Mouse (Mus musculus): ENCODE results near the gene Gm960. TPM values are rescaled to one million over a fixed set of nuclear protein-coding genes. Genes with fewer than 3 reads are reported as not detected.

The Gm960 gene
- polyA plus RNA-seq, 1 experiment from 2014 or later: 5.0 TPM

- Histone ChIP-seq H3K4me3 (ENCODE audit: low read depth, low read length) (no peak overlapping the region), H3K4me1 (ENCODE audit: control insufficient read depth, insufficient read depth, low read length) (no peaks in the 10 kb centered on the region), H3K9me3 (replicated peaks; ENCODE audit: control insufficient read depth, low read length) (no peaks in the 10 kb centered on the region), H3K36me3 (ENCODE audit: control insufficient read depth, insufficient read depth, low read length) (0 out of 2 replicates have a peak, but pooled peaks cover 2% of the 10 kb centered on the region), H3K27ac (ENCODE audit: low read depth, low read length) (no peak overlapping the region), H3K27me3 (replicated peaks; ENCODE audit: control insufficient read depth, insufficient read depth, low read length) (no peaks in the 10 kb centered on the region), H3K9ac (ENCODE audit: low read length) (no peak overlapping the region), H3K4me2 (ENCODE audit: low read length) (no peak overlapping the region)
- no peak for DNase-seq (ENCODE audit: low spot score)
- no peak for ATAC-seq
- WGBS: 93% methylated on average over 4 of the region's 4 CpGs
Measured at GRCm38 (mm10) chr19:4605654-4606053, 92.8 kb downstream of the Gm960 start.

GRCm38 (mm10) chr19:4603801-4604723 lies 94.4 kb downstream of the Gm960 start:
- Histone ChIP-seq H3K27ac (ENCODE audit: low read depth, low read length) (no peak overlapping the region), H3K4me3 (ENCODE audit: low read depth, low read length) (no peak overlapping the region), H3K27me3 (replicated peaks; ENCODE audit: control insufficient read depth, insufficient read depth, low read length) (no peaks in the 10 kb centered on the region), H3K4me1 (ENCODE audit: control insufficient read depth, insufficient read depth, low read length) (no peaks in the 10 kb centered on the region), H3K9ac (ENCODE audit: low read length) (no peak overlapping the region), H3K9me3 (replicated peaks; ENCODE audit: control insufficient read depth, low read length) (no peaks in the 10 kb centered on the region), H3K4me2 (ENCODE audit: low read length) (no peak overlapping the region), H3K36me3 (ENCODE audit: control insufficient read depth, insufficient read depth, low read length) (no peaks in the 10 kb centered on the region)
- 37% methylated on average over 24 of the region's 24 CpGs for WGBS
- DNase-seq (ENCODE audit: low spot score) (peak; percentile 24), ATAC-seq (no peak)

- no peak for DNase-seq (ENCODE audit: low spot score)
- Histone ChIP-seq H3K9ac (ENCODE audit: low read length) (no peak overlapping the region), H3K36me3 (ENCODE audit: control insufficient read depth, insufficient read depth, low read length) (no peaks in the 10 kb centered on the region), H3K27ac (ENCODE audit: low read depth, low read length) (no peak overlapping the region), H3K9me3 (replicated peaks; ENCODE audit: control insufficient read depth, low read length) (no peaks in the 10 kb centered on the region), H3K4me2 (ENCODE audit: low read length) (no peak overlapping the region), H3K4me3 (ENCODE audit: low read depth, low read length) (no peak overlapping the region), H3K4me1 (ENCODE audit: control insufficient read depth, insufficient read depth, low read length) (no peaks in the 10 kb centered on the region), H3K27me3 (replicated peaks; ENCODE audit: control insufficient read depth, insufficient read depth, low read length) (no peaks in the 10 kb centered on the region)
- WGBS: 83% methylated on average over 20 of the region's 20 CpGs
- ATAC-seq: no peak
Measured at GRCm38 (mm10) chr19:4602459-4602858, 96.0 kb downstream of the Gm960 start.

- Histone ChIP-seq H3K4me2 (ENCODE audit: low read length) (no peak overlapping the region), H3K36me3 (ENCODE audit: control insufficient read depth, insufficient read depth, low read length) (no peaks in the 10 kb centered on the region), H3K4me3 (ENCODE audit: low read depth, low read length) (no peak overlapping the region), H3K9ac (ENCODE audit: low read length) (no peak overlapping the region), H3K27me3 (replicated peaks; ENCODE audit: control insufficient read depth, insufficient read depth, low read length) (no peaks in the 10 kb centered on the region), H3K27ac (ENCODE audit: low read depth, low read length) (no peak overlapping the region), H3K9me3 (replicated peaks; ENCODE audit: control insufficient read depth, low read length) (no peaks in the 10 kb centered on the region), H3K4me1 (ENCODE audit: control insufficient read depth, insufficient read depth, low read length) (no peaks in the 10 kb centered on the region)
- ATAC-seq: no peak
- DNase-seq (ENCODE audit: low spot score): no peak
- WGBS: 76% methylated on average over 2 of the region's 2 CpGs
Measured at GRCm38 (mm10) chr19:4596071-4596470, 102.4 kb downstream of the Gm960 start.

- Histone ChIP-seq H3K36me3 (ENCODE audit: control insufficient read depth, insufficient read depth, low read length) (no peaks in the 10 kb centered on the region), H3K27me3 (replicated peaks; ENCODE audit: control insufficient read depth, insufficient read depth, low read length) (no peaks in the 10 kb centered on the region), H3K4me3 (ENCODE audit: low read depth, low read length) (no peak overlapping the region), H3K4me2 (ENCODE audit: low read length) (no peak overlapping the region), H3K9me3 (replicated peaks; ENCODE audit: control insufficient read depth, low read length) (no peaks in the 10 kb centered on the region), H3K27ac (ENCODE audit: low read depth, low read length) (no peak overlapping the region), H3K4me1 (ENCODE audit: control insufficient read depth, insufficient read depth, low read length) (no peaks in the 10 kb centered on the region), H3K9ac (ENCODE audit: low read length) (no peak overlapping the region)
- no peak for ATAC-seq
- no peak for DNase-seq (ENCODE audit: low spot score)
- 57% methylated on average over 7 of the region's 7 CpGs for WGBS
Measured at GRCm38 (mm10) chr19:4593792-4594522, 104.5 kb downstream of the Gm960 start.

GRCm38 (mm10) chr19:4590025-4590424 lies 108.4 kb downstream of the Gm960 start:
- Histone ChIP-seq H3K4me3 (ENCODE audit: low read depth, low read length) (no peak overlapping the region), H3K9ac (ENCODE audit: low read length) (no peak overlapping the region), H3K4me2 (ENCODE audit: low read length) (no peak overlapping the region), H3K27ac (ENCODE audit: low read depth, low read length) (no peak overlapping the region), H3K36me3 (ENCODE audit: control insufficient read depth, insufficient read depth, low read length) (no peaks in the 10 kb centered on the region), H3K4me1 (ENCODE audit: control insufficient read depth, insufficient read depth, low read length) (no peaks in the 10 kb centered on the region), H3K9me3 (replicated peaks; ENCODE audit: control insufficient read depth, low read length) (no peaks in the 10 kb centered on the region), H3K27me3 (replicated peaks; ENCODE audit: control insufficient read depth, insufficient read depth, low read length) (no peaks in the 10 kb centered on the region)
- ATAC-seq (no peak), DNase-seq (ENCODE audit: low spot score) (no peak)
- 96% methylated on average over 3 of the region's 3 CpGs for WGBS

- ATAC-seq: no peak
- no peaks in the 10 kb centered on the region for H3K36me3 ChIP-seq (ENCODE audit: control insufficient read depth, insufficient read depth, low read length)
- H3K4me2 ChIP-seq (ENCODE audit: low read length): no peak overlapping the region
- WGBS: 50% methylated on average over 1 of the region's 1 CpGs
- no peak overlapping the region for H3K4me3 ChIP-seq (ENCODE audit: low read depth, low read length)
- H3K9me3 ChIP-seq (replicated peaks; ENCODE audit: control insufficient read depth, low read length): no peaks in the 10 kb centered on the region
- DNase-seq (ENCODE audit: low spot score): no peak
- no peak overlapping the region for H3K27ac ChIP-seq (ENCODE audit: low read depth, low read length)
- no peak overlapping the region for H3K9ac ChIP-seq (ENCODE audit: low read length)
- H3K27me3 ChIP-seq (replicated peaks; ENCODE audit: control insufficient read depth, insufficient read depth, low read length): no peaks in the 10 kb centered on the region
- H3K4me1 ChIP-seq (ENCODE audit: control insufficient read depth, insufficient read depth, low read length): no peaks in the 10 kb centered on the region
Measured at GRCm38 (mm10) chr19:4589081-4589480, 109.4 kb downstream of the Gm960 start.

- 68% methylated on average over 3 of the region's 3 CpGs for WGBS
- Histone ChIP-seq H3K9ac (ENCODE audit: low read length) (no peak overlapping the region), H3K4me3 (ENCODE audit: low read depth, low read length) (no peak overlapping the region), H3K4me2 (ENCODE audit: low read length) (no peak overlapping the region), H3K36me3 (ENCODE audit: control insufficient read depth, insufficient read depth, low read length) (no peaks in the 10 kb centered on the region), H3K4me1 (ENCODE audit: control insufficient read depth, insufficient read depth, low read length) (no peaks in the 10 kb centered on the region), H3K27ac (ENCODE audit: low read depth, low read length) (no peak overlapping the region), H3K9me3 (replicated peaks; ENCODE audit: control insufficient read depth, low read length) (no peaks in the 10 kb centered on the region), H3K27me3 (replicated peaks; ENCODE audit: control insufficient read depth, insufficient read depth, low read length) (no peaks in the 10 kb centered on the region)
- no peak for ATAC-seq
- no peak for DNase-seq (ENCODE audit: low spot score)
Measured at GRCm38 (mm10) chr19:4588430-4588829, 110.0 kb downstream of the Gm960 start.

GRCm38 (mm10) chr19:4587426-4587825 lies 111.0 kb downstream of the Gm960 start:
- H3K4me3 ChIP-seq (ENCODE audit: low read depth, low read length): no peak overlapping the region
- H3K4me1 ChIP-seq (ENCODE audit: control insufficient read depth, insufficient read depth, low read length): no peaks in the 10 kb centered on the region
- no peak overlapping the region for H3K27ac ChIP-seq (ENCODE audit: low read depth, low read length)
- no peaks in the 10 kb centered on the region for H3K36me3 ChIP-seq (ENCODE audit: control insufficient read depth, insufficient read depth, low read length)
- no peak overlapping the region for H3K4me2 ChIP-seq (ENCODE audit: low read length)
- H3K27me3 ChIP-seq (replicated peaks; ENCODE audit: control insufficient read depth, insufficient read depth, low read length): no peaks in the 10 kb centered on the region
- no peak for ATAC-seq
- no peaks in the 10 kb centered on the region for H3K9me3 ChIP-seq (replicated peaks; ENCODE audit: control insufficient read depth, low read length)
- 72% methylated on average over 2 of the region's 2 CpGs for WGBS
- no peak for DNase-seq (ENCODE audit: low spot score)
- H3K9ac ChIP-seq (ENCODE audit: low read length): no peak overlapping the region

Data from forebrain, embryonic 14.5 days (tissue).